Mouse (Mus musculus) CH12.LX (cell line): ENCODE measurements at regions not wholly inside any gene's neighbourhood (a gene's known extent, or its start where the extent isn't known, plus 50 kb on each side); places are given as distances from the start of the nearest gene placed in this dataset.

Source experiments
- DNase-seq: peaks from one replicate; pipeline ENCODE4 v3.0.0-alpha.2; 2013; ENCODE audit errors: extremely low read depth
- H3K27ac ChIP-seq: 2 replicates; pipeline ENCODE4 v1.5.1; 2012; ENCODE audit warnings: low read depth, mild to moderate bottlenecking, control low read depth, moderate library complexity; ENCODE audit not compliant: insufficient read depth
- H3K27me3 ChIP-seq: replicated peaks from 2 replicates; pipeline ENCODE3; 2012; ENCODE audit warnings: inconsistent platforms
- H3K36me3 ChIP-seq, 2 experiments: replicated peaks in 1 of 2; 2 replicates each; pipeline versions ENCODE3 to v1.6.1; 2012; ENCODE audit warnings: inconsistent platforms in 1 of 2, low read length in 1 of 2, mild to moderate bottlenecking in 1 of 2, mixed read lengths in 1 of 2, moderate library complexity in 1 of 2; ENCODE audit not compliant: control insufficient read depth in 1 of 2, insufficient read depth in 1 of 2
- H3K4me1 ChIP-seq, 2 experiments: 2 replicates each; pipeline ENCODE4 v1.6.1; 2012; ENCODE audit warnings: inconsistent platforms in 1 of 2, moderate library complexity in 1 of 2; ENCODE audit not compliant: insufficient read depth in 2 of 2, control insufficient read depth in 1 of 2
- H3K4me2 ChIP-seq: 2 replicates; pipeline ENCODE4 v1.6.1; 2012; ENCODE audit warnings: low read depth, mild to moderate bottlenecking, control low read depth; ENCODE audit not compliant: poor library complexity, insufficient read depth, severe bottlenecking
- H3K4me3 ChIP-seq, 3 experiments: fragments of 150-350 bp in 1 of 3; sonication (generic) in 1 of 3; replicated peaks in 1 of 3; 2 replicates each; pipeline versions ENCODE3 to v1.5.1; 2011 to 2012; ENCODE audit warnings: low read depth in 2 of 3, low read length in 2 of 3, mild to moderate bottlenecking in 2 of 3, moderate library complexity in 2 of 3, control low read depth in 1 of 3, improper control_type of control experiment in 1 of 3, inconsistent platforms in 1 of 3, mixed read lengths in 1 of 3; ENCODE audit not compliant: poor library complexity in 1 of 3
- H3K79me2 ChIP-seq: replicated peaks from 2 replicates; pipeline ENCODE4 v1.6.1; 2012; ENCODE audit warnings: mild to moderate bottlenecking, moderate library complexity; ENCODE audit not compliant: control insufficient read depth, poor library complexity, insufficient read depth, severe bottlenecking; ENCODE audit errors: extremely low read depth
- H3K9ac ChIP-seq: 2 replicates; pipeline ENCODE4 v1.6.1; 2012; ENCODE audit warnings: low read depth, mild to moderate bottlenecking, control low read depth, moderate library complexity; ENCODE audit not compliant: insufficient read depth
- H3K9me3 ChIP-seq: replicated peaks from 2 replicates; pipeline ENCODE3; 2012; ENCODE audit warnings: low read length, inconsistent platforms, mixed read lengths
- BHLHE40 ChIP-seq: IDR thresholded peaks from 2 replicates; pipeline ENCODE4 v1.6.1; 2011; ENCODE audit warnings: mild to moderate bottlenecking, low read depth, low read length, improper control_type of control experiment
- CTCF ChIP-seq, 2 experiments: IDR thresholded peaks in 1 of 2; conservative IDR thresholded peaks in 1 of 2; 2 replicates each; pipeline ENCODE4 v1.5.1; 2011 to 2012; ENCODE audit warnings: low read depth in 2 of 2, low read length in 2 of 2, improper control_type of control experiment in 1 of 2, inconsistent platforms in 1 of 2, mild to moderate bottlenecking in 1 of 2, moderate library complexity in 1 of 2
- E2F4 ChIP-seq: IDR thresholded peaks from 2 replicates; pipeline ENCODE4 v1.6.1; 2011; ENCODE audit warnings: low read depth, low read length, improper control_type of control experiment; ENCODE audit not compliant: insufficient replicate concordance
- EP300 ChIP-seq: IDR thresholded peaks from 2 replicates; pipeline ENCODE4 v1.6.1; 2011; ENCODE audit warnings: low read length, improper control_type of control experiment
- ETS1 ChIP-seq: conservative IDR thresholded peaks from 2 replicates; pipeline ENCODE4 v1.6.1; 2012; ENCODE audit warnings: low read depth, mild to moderate bottlenecking, inconsistent platforms, low read length, improper control_type of control experiment, moderate library complexity
- IRF4 ChIP-seq: IDR thresholded peaks from 2 replicates; pipeline ENCODE4 v1.6.1; 2014; ENCODE audit warnings: low read depth, mild to moderate bottlenecking, inconsistent platforms, low read length, improper control_type of control experiment
- JUN ChIP-seq: IDR thresholded peaks from 2 replicates; pipeline ENCODE4 v1.6.1; 2011; ENCODE audit warnings: low read depth, mild to moderate bottlenecking, low read length, improper control_type of control experiment, moderate library complexity; ENCODE audit not compliant: insufficient read depth
- JUND ChIP-seq: conservative IDR thresholded peaks from 2 replicates; pipeline ENCODE4 v1.6.1; 2011; ENCODE audit warnings: low read depth, low read length, improper control_type of control experiment
- KAT2A ChIP-seq: IDR thresholded peaks from 2 replicates; pipeline ENCODE4 v1.6.1; 2012; ENCODE audit warnings: low read length, improper control_type of control experiment, inconsistent platforms; ENCODE audit not compliant: insufficient replicate concordance
- MXI1 ChIP-seq: IDR thresholded peaks from 2 replicates; pipeline ENCODE4 v1.6.1; 2011; ENCODE audit warnings: mild to moderate bottlenecking, low read depth, low read length, improper control_type of control experiment
- MYC ChIP-seq: IDR thresholded peaks from 2 replicates; pipeline ENCODE4 v1.6.1; 2011; ENCODE audit warnings: low read depth, mild to moderate bottlenecking, improper control_type of control experiment, low read length
- NELFE ChIP-seq: IDR thresholded peaks from 2 replicates; pipeline ENCODE4 v1.6.1; 2011; ENCODE audit warnings: low read depth, low read length, improper control_type of control experiment
- NRF1 ChIP-seq: IDR thresholded peaks from 2 replicates; pipeline ENCODE4 v1.6.1; 2014; ENCODE audit warnings: low read depth, mild to moderate bottlenecking, inconsistent platforms, low read length, improper control_type of control experiment, moderate library complexity
- PAX5 ChIP-seq: IDR thresholded peaks from 2 replicates; pipeline ENCODE4 v1.6.1; 2012; ENCODE audit warnings: low read length, inconsistent platforms, mixed read lengths
- POLR2A ChIP-seq: IDR thresholded peaks from 2 replicates; pipeline ENCODE4 v1.6.1; 2011; ENCODE audit warnings: low read depth, mild to moderate bottlenecking, improper control_type of control experiment, low read length
- POLR2AphosphoS2 ChIP-seq: IDR thresholded peaks from 2 replicates; pipeline ENCODE4 v1.6.1; 2011; ENCODE audit warnings: low read depth, low read length, improper control_type of control experiment
- RCOR1 ChIP-seq: conservative IDR thresholded peaks from 2 replicates; pipeline ENCODE4 v1.6.1; 2012; ENCODE audit warnings: low read depth, mild to moderate bottlenecking, inconsistent platforms, low read length, improper control_type of control experiment
- SIN3A ChIP-seq: IDR thresholded peaks from 2 replicates; pipeline ENCODE4 v1.6.1; 2012; ENCODE audit warnings: low read length, improper control_type of control experiment, inconsistent platforms
- SMC3 ChIP-seq: IDR thresholded peaks from 2 replicates; pipeline ENCODE4 v1.6.1; 2011; ENCODE audit warnings: low read depth, low read length, improper control_type of control experiment
- TBP ChIP-seq: conservative IDR thresholded peaks from 2 replicates; pipeline ENCODE4 v1.6.1; 2011; ENCODE audit warnings: low read depth, low read length, improper control_type of control experiment
- TCF12 ChIP-seq: IDR thresholded peaks from 2 replicates; pipeline ENCODE4 v1.6.1; 2014; ENCODE audit warnings: low read depth, mild to moderate bottlenecking, inconsistent platforms, low read length, improper control_type of control experiment
- UBTF ChIP-seq: IDR thresholded peaks from 2 replicates; pipeline ENCODE4 v1.6.1; 2012; ENCODE audit warnings: low read depth, mild to moderate bottlenecking, inconsistent platforms, low read length, improper control_type of control experiment, moderate library complexity
- USF1 ChIP-seq: IDR thresholded peaks from 2 replicates; pipeline ENCODE4 v1.6.1; 2014; ENCODE audit warnings: low read depth, mild to moderate bottlenecking, inconsistent platforms, low read length, improper control_type of control experiment
- ZC3H11A ChIP-seq: IDR thresholded peaks from 2 replicates; pipeline ENCODE4 v1.6.1; 2012; ENCODE audit warnings: low read depth, mild to moderate bottlenecking, inconsistent platforms, low read length, improper control_type of control experiment
- ZKSCAN1 ChIP-seq: IDR thresholded peaks from 2 replicates; pipeline ENCODE4 v1.6.1; 2012; ENCODE audit warnings: low read depth, inconsistent platforms, low read length, improper control_type of control experiment, borderline replicate concordance
- ZMIZ1 ChIP-seq: IDR thresholded peaks from 2 replicates; pipeline ENCODE4 v1.6.1; 2012; ENCODE audit warnings: low read depth, mild to moderate bottlenecking, inconsistent platforms, low read length, improper control_type of control experiment
- dilution Hi-C: fragments of 300-500 bp; cut with MboI; formaldehyde crosslinking; loops from 2 replicates; pipeline ENCODE4 v1.14.3; 2020; ENCODE audit warnings: low sequenced_read_pairs; ENCODE audit not compliant: extremely low pct_unique_long_range_greater_than_20kb, extremely low pct_ligation_motif_present
- in situ Hi-C: fragments of 300-500 bp; cut with MboI; formaldehyde crosslinking; loops from 3 replicates; pipeline ENCODE4 v1.14.3; 2019; ENCODE audit warnings: low sequenced_read_pairs, low pct_ligation_motif_present, low pct_unique_long_range_greater_than_20kb, mixed read lengths

- no peak for DNase-seq
- no peak overlapping the region for H3K4me2 ChIP-seq
- H3K27me3 ChIP-seq: no peaks in the 10 kb centered on the region
- in situ Hi-C loops (no loop called here), dilution Hi-C loops (no loop called here)
- H3K9ac ChIP-seq: no peak overlapping the region
- H3K4me1 ChIP-seq: no peaks in the 10 kb centered on the region
- H3K4me3 ChIP-seq: no peak overlapping the region
- TF ChIP-seq E2F4 (no peak), USF1 (no peak), EP300 (no peak), ZC3H11A (no peak), TBP (no peak), PAX5 (no peak), MYC (no peak), MXI1 (no peak), SMC3 (no peak), POLR2AphosphoS2 (no peak), JUN (no peak), TCF12 (no peak), ZKSCAN1 (no peak), IRF4 (no peak), RCOR1 (no peak), ETS1 (no peak), JUND (no peak)
- peaks cover 20% of the 10 kb centered on the region for H3K9me3 ChIP-seq
- H3K79me2 ChIP-seq: no peaks in the 10 kb centered on the region
- no peaks in the 10 kb centered on the region for H3K36me3 ChIP-seq
- no peak overlapping the region for H3K27ac ChIP-seq
These were observed 154.0 kb downstream of the Enc1 start for GRCm38 (mm10) chr13:97394756-97395454.

DNA sequence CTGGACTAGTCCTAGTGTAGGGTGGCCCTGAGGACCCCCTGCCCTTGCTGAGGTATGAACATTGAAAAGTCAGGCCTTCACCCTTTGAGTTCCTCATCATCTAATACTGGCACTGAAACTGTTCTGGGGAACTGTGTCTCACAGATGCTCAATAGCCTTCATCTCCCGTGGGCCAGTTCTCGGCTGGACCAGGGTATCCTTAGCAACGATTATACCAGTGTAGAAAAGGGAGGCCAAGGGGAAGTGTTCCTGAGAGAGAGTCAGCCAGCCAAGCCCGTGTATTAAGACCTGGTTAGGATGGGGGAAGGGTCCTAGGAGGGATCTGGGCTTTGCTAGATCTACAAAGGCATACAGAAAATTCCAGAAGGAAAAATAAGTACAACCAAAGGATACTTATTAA is 153.2 kb downstream of the Enc1 start:
- no peaks in the 10 kb centered on the region for H3K36me3 ChIP-seq
- in situ Hi-C loops: no loop called here
- peaks cover 20% of the 10 kb centered on the region for H3K9me3 ChIP-seq
- dilution Hi-C loops: no loop called here
- no peak overlapping the region for H3K9ac ChIP-seq
- no peak overlapping the region for H3K27ac ChIP-seq
- no peaks in the 10 kb centered on the region for H3K27me3 ChIP-seq
- H3K4me1 ChIP-seq: no peaks in the 10 kb centered on the region
- H3K79me2 ChIP-seq: no peaks in the 10 kb centered on the region
- no peak for TF ChIP-seq POLR2A
- TF ChIP-seq TBP: no peak
- no peak for TF ChIP-seq PAX5
- TF ChIP-seq SMC3: no peak
- TF ChIP-seq SIN3A: no peak
- no peak for TF ChIP-seq RCOR1
- TF ChIP-seq POLR2AphosphoS2: no peak
- TF ChIP-seq NELFE: no peak
- TF ChIP-seq USF1: no peak
- no peak for TF ChIP-seq KAT2A
- TF ChIP-seq NRF1: no peak
- TF ChIP-seq CTCF (conservative IDR thresholded peaks at IDR 0.05 in 1 of 2, IDR thresholded peaks at IDR 0.05 in 1 of 2; ENCODE audit: low read depth in 2 of 2, low read length in 2 of 2): no peak
- no peak for TF ChIP-seq IRF4
- TF ChIP-seq TCF12: no peak
- no peak for TF ChIP-seq ZMIZ1
- TF ChIP-seq UBTF: no peak
- no peak for TF ChIP-seq BHLHE40
- TF ChIP-seq, all 38 proteins: peak for 0
- no peak overlapping the region for H3K4me3 ChIP-seq
- no peak for DNase-seq
- H3K4me2 ChIP-seq: no peak overlapping the region
